Mouse (Mus musculus): ENCODE measurements at regions not wholly inside any gene's neighbourhood (a gene's known extent, or its start where the extent isn't known, plus 50 kb on each side); places are given as distances from the start of the nearest gene placed in this dataset.
"Not testable (repeated sequence)": the region's sequence is repeated elsewhere in the genome, so short reads cannot be mapped to it uniquely, and the experiment has no call there.

GRCm38 (mm10) chr4:114296380-114296779 lies 110.1 kb upstream of the Trabd2b start:
- Histone ChIP-seq H3K27me3 (ENCODE audit: control insufficient read depth, insufficient read depth, low read length) (no peaks in the 10 kb centered on the region), H3K36me3 (ENCODE audit: control insufficient read depth, insufficient read depth, low read length) (no peaks in the 10 kb centered on the region), H3K4me3 (replicated peaks; ENCODE audit: low read length) (no peak overlapping the region), H3K9ac (ENCODE audit: low read depth, low read length, severe bottlenecking) (no peak overlapping the region), H3K4me1 (ENCODE audit: control insufficient read depth, insufficient read depth, low read length) (no peaks in the 10 kb centered on the region), H3K9me3 (ENCODE audit: control insufficient read depth, low read length) (no peaks in the 10 kb centered on the region), H3K4me2 (replicated peaks; ENCODE audit: low read depth, low read length, severe bottlenecking) (no peak overlapping the region), H3K27ac (replicated peaks; ENCODE audit: low read depth, low read length) (no peak overlapping the region)
- DNase-seq (ENCODE audit: low spot score) (no peak), ATAC-seq (ENCODE audit: low FRiP score, low read depth) (no peak)
- no peak for TF ChIP-seq POLR2A (IDR thresholded peaks at IDR 0.05; ENCODE audit: borderline replicate concordance, extremely low read depth, insufficient read depth, insufficient read length)

DNA sequence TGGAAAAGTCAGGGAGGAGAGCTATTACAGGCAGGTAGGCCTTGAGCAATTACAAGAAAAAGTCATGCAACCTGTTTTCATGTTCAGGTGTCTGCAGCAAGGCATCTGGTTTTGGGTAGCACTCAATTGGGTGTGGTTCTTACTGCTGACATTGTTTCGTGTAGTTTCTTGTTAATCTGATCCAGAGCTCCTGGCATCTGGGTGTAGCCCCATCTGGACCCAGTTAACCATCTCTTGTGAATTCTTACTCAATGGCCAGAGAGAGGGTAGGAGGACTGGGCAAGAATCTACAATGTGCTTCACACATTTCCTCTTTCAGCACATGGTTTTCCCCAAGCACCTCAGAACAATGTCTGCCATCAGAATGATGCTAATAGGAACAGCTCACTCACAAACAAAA lies 108.0 kb upstream of the Trabd2b start:
- H3K27ac ChIP-seq (replicated peaks; ENCODE audit: low read depth, low read length); H3K27me3 ChIP-seq (ENCODE audit: control insufficient read depth, insufficient read depth, low read length); H3K4me2 ChIP-seq (replicated peaks; ENCODE audit: low read depth, low read length, severe bottlenecking); H3K9ac ChIP-seq (ENCODE audit: low read depth, low read length, severe bottlenecking); H3K36me3 ChIP-seq (ENCODE audit: control insufficient read depth, insufficient read depth, low read length); H3K4me1 ChIP-seq (ENCODE audit: control insufficient read depth, insufficient read depth, low read length); H3K9me3 ChIP-seq (ENCODE audit: control insufficient read depth, low read length); H3K4me3 ChIP-seq (replicated peaks; ENCODE audit: low read length): not testable (repeated sequence)
- WGBS: 5% methylated on average over 1 of the region's 1 CpGs
- DNase-seq (ENCODE audit: low spot score): peak; percentile 49
- 0 out of 2 replicates have a peak, but pooled peaks have one; percentile 50 for ATAC-seq (ENCODE audit: low FRiP score, low read depth)

GRCm38 (mm10) chr4:114300390-114301012 lies 106.0 kb upstream of the Trabd2b start:
- Histone ChIP-seq H3K9me3 (ENCODE audit: control insufficient read depth, low read length) (no peaks in the 10 kb centered on the region), H3K36me3 (ENCODE audit: control insufficient read depth, insufficient read depth, low read length) (no peaks in the 10 kb centered on the region), H3K27ac (replicated peaks; ENCODE audit: low read depth, low read length) (no peak overlapping the region), H3K4me2 (replicated peaks; ENCODE audit: low read depth, low read length, severe bottlenecking) (no peak overlapping the region), H3K4me3 (replicated peaks; ENCODE audit: low read length) (no peak overlapping the region), H3K4me1 (ENCODE audit: control insufficient read depth, insufficient read depth, low read length) (no peaks in the 10 kb centered on the region), H3K9ac (ENCODE audit: low read depth, low read length, severe bottlenecking) (no peak overlapping the region), H3K27me3 (ENCODE audit: control insufficient read depth, insufficient read depth, low read length) (no peaks in the 10 kb centered on the region)
- no peak for TF ChIP-seq POLR2A (IDR thresholded peaks at IDR 0.05; ENCODE audit: borderline replicate concordance, extremely low read depth, insufficient read depth, insufficient read length)
- no peak for ATAC-seq (ENCODE audit: low FRiP score, low read depth)
- peak; percentile 44 for DNase-seq (ENCODE audit: low spot score)
- WGBS: 47% methylated on average over 3 of the region's 3 CpGs

GRCm38 (mm10) chr4:114304654-114305053 lies 101.9 kb upstream of the Trabd2b start:
- 46% methylated on average over 1 of the region's 1 CpGs for WGBS
- DNase-seq (ENCODE audit: low spot score): no peak
- no peaks in the 10 kb centered on the region for H3K9me3 ChIP-seq (ENCODE audit: control insufficient read depth, low read length)
- no peak for ATAC-seq (ENCODE audit: low FRiP score, low read depth)
- no peak overlapping the region for H3K4me3 ChIP-seq (replicated peaks; ENCODE audit: low read length)
- no peaks in the 10 kb centered on the region for H3K27me3 ChIP-seq (ENCODE audit: control insufficient read depth, insufficient read depth, low read length)
- H3K36me3 ChIP-seq (ENCODE audit: control insufficient read depth, insufficient read depth, low read length): no peaks in the 10 kb centered on the region
- no peaks in the 10 kb centered on the region for H3K4me1 ChIP-seq (ENCODE audit: control insufficient read depth, insufficient read depth, low read length)
- no peak overlapping the region for H3K4me2 ChIP-seq (replicated peaks; ENCODE audit: low read depth, low read length, severe bottlenecking)
- no peak overlapping the region for H3K9ac ChIP-seq (ENCODE audit: low read depth, low read length, severe bottlenecking)
- H3K27ac ChIP-seq (replicated peaks; ENCODE audit: low read depth, low read length): no peak overlapping the region
- TF ChIP-seq POLR2A (IDR thresholded peaks at IDR 0.05; ENCODE audit: borderline replicate concordance, extremely low read depth, insufficient read depth, insufficient read length): no peak

- Histone ChIP-seq H3K4me3 (replicated peaks; ENCODE audit: low read length) (no peak overlapping the region), H3K9ac (ENCODE audit: low read depth, low read length, severe bottlenecking) (no peak overlapping the region), H3K4me1 (ENCODE audit: control insufficient read depth, insufficient read depth, low read length) (no peaks in the 10 kb centered on the region), H3K27me3 (ENCODE audit: control insufficient read depth, insufficient read depth, low read length) (no peaks in the 10 kb centered on the region), H3K27ac (replicated peaks; ENCODE audit: low read depth, low read length) (no peak overlapping the region), H3K9me3 (ENCODE audit: control insufficient read depth, low read length) (no peaks in the 10 kb centered on the region), H3K36me3 (ENCODE audit: control insufficient read depth, insufficient read depth, low read length) (no peaks in the 10 kb centered on the region), H3K4me2 (replicated peaks; ENCODE audit: low read depth, low read length, severe bottlenecking) (no peak overlapping the region)
- no peak for TF ChIP-seq POLR2A (IDR thresholded peaks at IDR 0.05; ENCODE audit: borderline replicate concordance, extremely low read depth, insufficient read depth, insufficient read length)
- ATAC-seq (ENCODE audit: low FRiP score, low read depth) (no peak), DNase-seq (ENCODE audit: low spot score) (no peak)
- 81% methylated on average over 1 of the region's 1 CpGs for WGBS
These were observed 99.0 kb upstream of the Trabd2b start for GRCm38 (mm10) chr4:114307491-114307890.

DNA sequence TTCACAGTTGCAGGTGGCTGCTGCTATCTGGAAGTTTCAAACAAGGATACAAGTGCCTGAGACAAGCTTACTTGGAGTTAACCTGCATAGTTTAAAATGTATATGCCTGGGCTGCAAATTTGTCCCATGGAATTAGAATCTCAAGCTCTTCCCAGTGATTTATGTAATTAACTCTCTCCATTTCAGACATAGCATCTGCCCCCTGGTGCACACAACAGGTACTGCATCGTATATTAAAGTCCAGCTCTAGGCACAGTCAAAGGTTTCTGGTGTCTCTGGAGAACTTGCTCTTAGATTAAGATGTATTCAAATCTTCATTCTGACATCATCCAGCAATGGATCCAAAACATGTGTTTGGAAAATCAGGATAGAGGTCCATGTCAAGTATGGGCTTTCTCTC lies 98.0 kb upstream of the Trabd2b start:
- TF ChIP-seq POLR2A (IDR thresholded peaks at IDR 0.05; ENCODE audit: borderline replicate concordance, extremely low read depth, insufficient read depth, insufficient read length): no peak
- no peak for ATAC-seq (ENCODE audit: low FRiP score, low read depth)

More for the DNA sequence above, 98.0 kb upstream of the Trabd2b start:
- 12% methylated on average over 1 of the region's 1 CpGs for WGBS
- Histone ChIP-seq H3K9ac (ENCODE audit: low read depth, low read length, severe bottlenecking) (no peak overlapping the region), H3K9me3 (ENCODE audit: control insufficient read depth, low read length) (no peaks in the 10 kb centered on the region), H3K4me3 (replicated peaks; ENCODE audit: low read length) (no peak overlapping the region), H3K36me3 (ENCODE audit: control insufficient read depth, insufficient read depth, low read length) (no peaks in the 10 kb centered on the region), H3K27ac (replicated peaks; ENCODE audit: low read depth, low read length) (no peak overlapping the region), H3K4me1 (ENCODE audit: control insufficient read depth, insufficient read depth, low read length) (no peaks in the 10 kb centered on the region), H3K27me3 (ENCODE audit: control insufficient read depth, insufficient read depth, low read length) (no peaks in the 10 kb centered on the region), H3K4me2 (replicated peaks; ENCODE audit: low read depth, low read length, severe bottlenecking) (no peak overlapping the region)
- DNase-seq (ENCODE audit: low spot score): no peak

Measured in limb, embryonic 14.5 days (tissue).